In the genomic region with DNA sequence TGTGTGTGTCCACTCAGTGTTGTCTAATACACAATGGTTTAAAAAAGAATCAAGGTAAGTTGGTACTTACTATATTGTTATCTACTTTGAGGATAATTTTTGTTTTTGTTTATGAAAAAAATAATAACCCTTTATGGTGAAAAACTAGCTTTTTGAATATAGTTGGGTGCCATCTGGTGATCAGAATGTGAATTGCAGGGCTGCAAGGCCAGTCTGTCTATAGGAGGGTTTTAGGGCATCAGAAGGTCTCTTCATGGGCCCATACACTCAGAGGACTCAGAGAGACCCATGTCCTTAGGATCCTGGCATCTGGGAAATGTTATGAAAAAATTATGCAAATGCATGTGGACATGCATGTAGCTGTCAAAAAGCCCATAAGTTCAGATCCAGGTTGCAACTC, we compare ENCODE assay signal across 9 mouse cellular contexts. TPM values are rescaled to one million over a fixed set of nuclear protein-coding genes. Genes with fewer than 3 reads are reported as not detected.
A peak's percentile ranks its signal among the peaks of the same experiment; 100 is the strongest.
DNase-seq lines count a peak whose midpoint lies in the region; ATAC-seq and TF ChIP-seq lines count a peak whose summit lies in the region.
"Had no signal": no experiment of that assay in that cellular context is flagged by ENCODE, and none has a peak within 500 bp of the region (broad histone marks: within the 10 kb centered on the region; RNA-seq: fewer than 3 reads in every experiment).

No protein-coding gene starts in this region.

- DNase-seq in gastrocnemius, adult 2 months: peak; percentile 13
- no peak for DNase-seq in gastrocnemius, postnatal 14 days
- peak; percentile 12 for DNase-seq in ovary, postnatal 36 days (ENCODE audit: low spot score)
- no peak for DNase-seq in ovary, postnatal 10 days (ENCODE audit: low spot score)
- DNase-seq in c-Kit-positive CD71-negative TER-119-negative erythroid progenitor cells, embryonic 14.5 days (ENCODE audit: low read depth): peak; percentile 9
- DNase-seq in gastrocnemius, postnatal 36 days: no peak

- no peak overlapping the region for H3K9ac ChIP-seq in hindbrain, embryonic 15.5 days
- H3K9ac ChIP-seq: neural tube, embryonic 12.5 days had no signal

- no peak overlapping the region for H3K4me3 ChIP-seq in gastrocnemius, adult 2 months
- H3K4me3 ChIP-seq in hindbrain, embryonic 15.5 days: no peak overlapping the region
- H3K4me3 ChIP-seq: neural tube, embryonic 12.5 days had no signal

- H3K4me2 ChIP-seq in hindbrain, embryonic 15.5 days: no peak overlapping the region
- H3K4me2 ChIP-seq: neural tube, embryonic 12.5 days had no signal

- intact Hi-C loops in gastrocnemius, adult 2 months (cut with DNase I): loop anchor here (2.0 kb wide), 2 partner anchors 67 to 107 kb away; no protein-coding TSS in a partner anchor
- intact Hi-C loops in gastrocnemius, postnatal 14 days (cut with DNase I; ENCODE audit: low total_unique reads): loop anchor here (2.0 to 10.0 kb wide), 2 partner anchors 65 to 259 kb away; no protein-coding TSS in a partner anchor
- intact Hi-C loops in gastrocnemius, postnatal 36 days (cut with DNase I): no loop called here

- peak; percentile 86 for TF ChIP-seq CTCF in gastrocnemius, adult 2 months (IDR thresholded peaks at IDR 0.05)

- H3K36me3 ChIP-seq in hindbrain, embryonic 15.5 days: no peaks in the 10 kb centered on the region
- H3K36me3 ChIP-seq: neural tube, embryonic 12.5 days had no signal

- H3K9me3 ChIP-seq in hindbrain, embryonic 15.5 days: no peaks in the 10 kb centered on the region
- H3K9me3 ChIP-seq: neural tube, embryonic 12.5 days had no signal

- ATAC-seq in hindbrain, embryonic 15.5 days (ENCODE audit: low FRiP score, low read depth): peak; percentile 63; the same call in 1 of the 2 replicates
- ATAC-seq in megakaryocyte progenitor cell, adult 5-6 weeks (replicated peaks; ENCODE audit: poor library complexity): peak; percentile 84

- no peaks in the 10 kb centered on the region for H3K27me3 ChIP-seq in hindbrain, embryonic 15.5 days
- H3K27me3 ChIP-seq: neural tube, embryonic 12.5 days had no signal

- no peaks in the 10 kb centered on the region for H3K4me1 ChIP-seq in hindbrain, embryonic 15.5 days (replicated peaks)
- H3K4me1 ChIP-seq: neural tube, embryonic 12.5 days had no signal

- H3K27ac ChIP-seq in gastrocnemius, adult 2 months: no peak overlapping the region
- H3K27ac ChIP-seq in hindbrain, embryonic 15.5 days (replicated peaks): no peak overlapping the region
- H3K27ac ChIP-seq: neural tube, embryonic 12.5 days had no signal

RNA-seq across cellular contexts. Expression of a gene that starts 34.2 kb away (rescaled TPM):
- 1 to 10 TPM; 2.7 to 4.3 TPM for total RNA-seq in gastrocnemius, adult 2 months (2021)
- 10 to 100 TPM; 10.1 to 15.4 TPM for total RNA-seq in gastrocnemius, postnatal 14 days (2021)
- polyA plus RNA-seq in hindbrain, embryonic 15.5 days (2015; fragmentation: Nextera tagmentation; extraction: Ambion mirVana): 743 and 769 TPM in 2 replicates
- 145 and 158 TPM in 2 replicates for total RNA-seq in megakaryocyte progenitor cell, adult 5-6 weeks (2015)
- total RNA-seq in megakaryocyte progenitor cell, adult 5-6 weeks (2017): 96.6 and 102 TPM in 2 replicates
- 1 to 10 TPM; 2.4 to 4.3 TPM for total RNA-seq in gastrocnemius, postnatal 36 days (2021)

RNA-seq across cellular contexts. Expression of a gene that starts 59.4 kb away (rescaled TPM):
- 10 to 100 TPM; 18.4 to 30.3 TPM for total RNA-seq in gastrocnemius, adult 2 months (2021)
- total RNA-seq in gastrocnemius, postnatal 14 days (2021): 10 to 100 TPM; 39.3 to 48.0 TPM
- 236 and 251 TPM in 2 replicates for polyA plus RNA-seq in hindbrain, embryonic 15.5 days (2015; fragmentation: Nextera tagmentation; extraction: Ambion mirVana)
- total RNA-seq in megakaryocyte progenitor cell, adult 5-6 weeks (2015): 115 and 121 TPM in 2 replicates
- 184 and 204 TPM in 2 replicates for total RNA-seq in megakaryocyte progenitor cell, adult 5-6 weeks (2017)
- total RNA-seq in gastrocnemius, postnatal 36 days (2021): 10 to 100 TPM; 28.6 to 31.1 TPM

Comparison
In these comparisons a context has a peak if more than half of its experiments do, and no peak if none do; other contexts are left out.
1. DNase-seq: peak in gastrocnemius, adult 2 months (single experiment), ovary, postnatal 36 days (single experiment) and c-Kit-positive CD71-negative TER-119-negative erythroid progenitor cells, embryonic 14.5 days (single experiment); none in gastrocnemius, postnatal 14 days (single experiment), ovary, postnatal 10 days (single experiment) and gastrocnemius, postnatal 36 days (0 of 2).
2. RNA of a gene that starts 34.2 kb away (total RNA-seq): 96.6 to 158 TPM in megakaryocyte progenitor cell, adult 5-6 weeks; 10.1 to 15.4 TPM in gastrocnemius, postnatal 14 days, 2.7 to 4.3 TPM in gastrocnemius, adult 2 months and 2.4 to 4.3 TPM in gastrocnemius, postnatal 36 days; every median in the first group is over 4 times any median in the second.